Mouse (Mus musculus): ENCODE data around the gene Slc4a1ap. TPM values are rescaled to one million over a fixed set of nuclear protein-coding genes. Genes with fewer than 3 reads are reported as not detected.

Slc4a1ap gene
- total RNA-seq, 4 experiments from 2014 or later, result 49.5 to 55.8 (median 52.1) TPM

DNA sequence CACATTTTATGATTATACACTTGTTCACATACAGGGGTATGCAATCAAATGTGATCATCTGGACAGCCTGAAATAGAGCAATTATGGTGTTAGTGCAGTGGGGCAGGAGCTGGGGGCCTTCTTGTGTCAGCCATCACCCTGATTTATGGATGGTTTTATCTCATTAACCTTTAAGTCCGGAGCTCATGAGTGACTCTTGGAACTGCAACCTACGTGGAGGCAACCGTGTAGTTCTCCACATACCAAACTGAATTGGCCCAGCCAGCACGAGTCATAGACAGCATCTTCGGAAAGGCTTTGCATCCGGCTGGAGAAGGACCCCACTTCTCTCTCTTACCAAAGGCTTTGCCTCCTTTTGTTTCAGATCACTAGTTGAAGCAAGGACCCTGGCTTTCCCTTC lies 77.0 kb downstream of the Slc4a1ap start:
- no peak for DNase-seq (ENCODE audit: low spot score in 2 of 2)

- DNase-seq (ENCODE audit: low spot score in 2 of 2), result no peak
Observed at GRCm38 (mm10) chr5:31606151-31606550, 79.4 kb downstream of the Slc4a1ap start.

Other genes with a start within 250 kb of the Slc4a1ap start
- 100 to 1,000 TPM in 1 of 4 experiments, 10 to 100 TPM in 3; 74.6 to 128 (median 85.9) TPM for gene Ift172, start 235.9 kb upstream of the Slc4a1ap start, total RNA-seq (2022)
- 100 to 1,000 TPM; 172 to 178 (median 176) TPM for gene Fndc4, start 230.9 kb upstream of the Slc4a1ap start, total RNA-seq (2022)
- gene Gckr, start 229.6 kb upstream of the Slc4a1ap start, total RNA-seq (2022), result under 1 TPM in 1 of 4 experiments, not detected in 3; 0.20 TPM
- 10 to 100 TPM; 50.2 to 52.5 (median 52.1) TPM for gene Zfp512, start 74.6 kb upstream of the Slc4a1ap start, total RNA-seq (2022)
- gene 4930548H24Rik, start 41.3 kb upstream of the Slc4a1ap start, total RNA-seq (2022), result under 1 TPM in 2 of 4 experiments, not detected in 2; 0.25 to 0.27 TPM
- 10 to 100 TPM; 31.1 to 39.7 (median 35.2) TPM for gene Gpn1, start 32.3 kb upstream of the Slc4a1ap start, total RNA-seq (2022)
- 10 to 100 TPM; 18.0 to 20.3 (median 19.2) TPM for gene Supt7l, start 812 bp downstream of the Slc4a1ap start, total RNA-seq (2022)
- 100 to 1,000 TPM in 1 of 4 experiments, 10 to 100 TPM in 3; 87.4 to 102 (median 95.8) TPM for gene Mrpl33, start 69.9 kb downstream of the Slc4a1ap start, total RNA-seq (2022)
- 1 to 10 TPM; 2.7 to 6.0 (median 4.3) TPM for gene Rbks, start 170.6 kb downstream of the Slc4a1ap start, total RNA-seq (2022)
- gene Babam2, start 170.7 kb downstream of the Slc4a1ap start, total RNA-seq (2022), result 10 to 100 TPM; 49.4 to 52.1 (median 50.4) TPM

Measured in layer of hippocampus, adult 8-10 months (tissue).